Mouse (Mus musculus): ENCODE data around the gene Obox5.
"Not testable (repeated sequence)": the region's sequence is repeated elsewhere in the genome, so short reads cannot be mapped to it uniquely, and the experiment has no call there.

The Obox5 gene

DNA sequence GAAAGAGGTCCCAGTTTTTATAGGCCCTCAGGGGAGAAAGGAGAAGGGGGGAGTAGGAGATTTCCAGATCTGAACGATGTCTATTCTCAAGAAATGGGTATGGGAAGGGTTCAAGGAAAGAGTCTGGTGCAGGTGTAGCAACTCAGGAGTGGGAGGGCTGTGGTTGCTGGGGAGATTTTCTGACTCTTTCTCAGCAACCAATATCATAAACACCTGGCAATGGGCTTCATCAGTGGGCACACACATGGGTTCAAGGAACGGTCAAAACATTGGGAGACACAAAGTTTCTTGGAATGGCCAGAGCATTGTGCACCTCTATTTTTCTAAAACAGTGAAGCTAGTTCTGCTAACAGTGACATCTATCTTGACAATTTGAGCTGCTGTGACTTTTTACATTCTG, at the start of gene Obox5:
TSS of gene Obox5 (plus strand) at position 301 of the 400 bp plus-strand sequence.
- ATAC-seq (ENCODE audit: low TSS enrichment) = not testable (repeated sequence)

DNA sequence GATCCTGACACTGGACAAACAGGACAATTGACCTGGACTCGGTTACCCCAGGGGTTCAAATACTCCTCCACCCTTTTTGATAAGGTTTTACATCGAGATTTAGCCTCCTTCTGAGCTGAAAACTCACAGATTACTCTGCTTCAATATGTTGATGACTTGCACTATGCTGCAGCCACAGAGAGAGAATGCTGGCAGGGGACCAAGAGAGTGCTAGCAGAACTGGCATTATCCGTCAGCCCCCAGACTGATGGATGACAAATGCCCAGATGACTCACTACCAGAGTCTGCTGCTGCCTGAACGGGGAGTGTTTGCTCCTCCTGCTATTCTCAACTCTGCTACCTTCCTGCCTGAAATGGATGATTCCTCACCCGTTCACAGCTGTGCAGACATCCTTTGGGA, 635 bp upstream of the Obox5 start:
- ATAC-seq (ENCODE audit: low TSS enrichment) = not testable (repeated sequence)
